Mouse (Mus musculus) myocyte (in vitro differentiated cells): ENCODE measurements at regions not wholly inside any gene's neighbourhood (a gene's known extent, or its start where the extent isn't known, plus 50 kb on each side); places are given as distances from the start of the nearest gene placed in this dataset.

Source experiments
- CEBPB ChIP-seq: IDR thresholded peaks from 2 replicates; pipeline ENCODE4 v1.6.1; 2011; ENCODE audit warnings: mild to moderate bottlenecking, moderate library complexity; ENCODE audit not compliant: poor library complexity, insufficient read depth, severe bottlenecking
- MYOD1 ChIP-seq, 3 experiments: IDR thresholded peaks; one replicate each; pipeline ENCODE4 v1.6.1; 2011; ENCODE audit warnings: control low read depth in 2 of 3, low read depth in 2 of 3, mild to moderate bottlenecking in 2 of 3, moderate library complexity in 1 of 3; ENCODE audit not compliant: insufficient read length in 2 of 3, control insufficient read depth in 1 of 3
- POLR2A ChIP-seq: IDR thresholded peaks from one replicate; pipeline ENCODE4 v1.6.1; 2011; ENCODE audit warnings: low read depth, mild to moderate bottlenecking, control low read depth, moderate library complexity; ENCODE audit not compliant: insufficient read length
- TCF12 ChIP-seq: IDR thresholded peaks from one replicate; pipeline ENCODE4 v1.6.1; 2011; ENCODE audit warnings: mild to moderate bottlenecking, control low read depth; ENCODE audit not compliant: poor library complexity, insufficient read depth, severe bottlenecking
- USF1 ChIP-seq: IDR thresholded peaks from one replicate; pipeline ENCODE4 v1.6.1; 2011; ENCODE audit warnings: low read depth, mild to moderate bottlenecking, control low read depth, moderate library complexity

DNA sequence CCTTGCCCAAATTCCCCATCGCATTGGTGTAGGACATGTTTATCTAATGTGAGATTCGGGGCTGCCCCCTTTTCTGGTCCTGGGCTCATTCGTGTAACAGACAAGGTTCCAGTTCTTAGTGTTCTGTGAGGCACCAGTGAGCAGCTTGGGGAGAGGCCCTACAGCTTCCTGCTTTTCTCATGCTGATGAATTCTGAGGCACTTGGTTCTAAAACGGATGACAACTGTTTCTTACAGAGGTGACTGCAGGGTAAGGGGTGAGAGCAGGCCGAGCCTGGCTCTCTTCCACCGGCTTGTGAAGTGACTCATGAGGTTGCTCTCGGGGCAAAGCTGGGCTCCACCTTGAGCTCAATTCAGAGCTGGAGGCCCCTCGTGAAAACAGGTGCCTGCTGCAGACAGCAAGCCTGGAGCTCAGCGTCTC lies 109.4 kb upstream of the Pmepa1 start:
- TF ChIP-seq CEBPB (no peak), POLR2A (no peak), USF1 (no peak), MYOD1 (IDR thresholded peaks at IDR 0.05; ENCODE audit: control insufficient read depth in 1 of 3, insufficient read length in 2 of 3, low read depth in 2 of 3) (peak in 1 of 3 experiments; percentile 73), TCF12 (no peak)
